20 mouse cellular contexts compared by ENCODE assay signal in genomic region chr16:96498951-96499350, GRCm38 (mm10). TPM values are rescaled to one million over a fixed set of nuclear protein-coding genes. Genes with fewer than 3 reads are reported as not detected.
DNase-seq lines count a peak whose midpoint lies in the region; ATAC-seq lines count a peak whose summit lies in the region.
"Had no signal": no experiment of that assay in that cellular context is flagged by ENCODE, and none has a peak within 500 bp of the region (broad histone marks: within the 10 kb centered on the region; RNA-seq: fewer than 3 reads in every experiment).

No protein-coding gene starts in this region.

- H3K4me3 ChIP-seq in hindbrain, embryonic 11.5 days (ENCODE audit: low read depth, low read length), result no peak overlapping the region
- H3K4me3 ChIP-seq: forebrain, embryonic 12.5 days; megakaryocyte, embryonic 14.5 days; neural tube, embryonic 13.5 days had no signal

- DNase-seq in layer of hippocampus, adult 11-12 months (ENCODE audit: low spot score), result peak; percentile 33
- no peak for DNase-seq in layer of hippocampus, adult 9-10 months (ENCODE audit: low spot score)
- peak; percentile 19 for DNase-seq in hindbrain, embryonic 11.5 days (ENCODE audit: low spot score)
- DNase-seq in layer of hippocampus, postnatal 25 days (ENCODE audit: extremely low spot score in 1 of 2, low spot score in 1 of 2), result peak; percentile 13 to 28
- DNase-seq in right cerebral cortex, postnatal 10 days (ENCODE audit: low spot score in 2 of 2), result peak; percentile 44 to 70
- no peak for DNase-seq in yolk sac, embryonic 10.5 days (ENCODE audit: low spot score)
- no peak for DNase-seq in thymus, postnatal 14 days
- no peak for DNase-seq in kidney, adult 11 months
- DNase-seq: B cell, adult 2 months; cerebellum, adult 9-11 months; heart, postnatal 14 days; lung, embryonic 14.5 days had no signal

- H3K4me2 ChIP-seq in hindbrain, embryonic 11.5 days (replicated peaks; ENCODE audit: low read depth, low read length), result no peak overlapping the region
- H3K4me2 ChIP-seq: forebrain, embryonic 12.5 days; lung, embryonic 14.5 days; neural tube, embryonic 13.5 days had no signal

- no peaks in the 10 kb centered on the region for H3K4me1 ChIP-seq in hindbrain, embryonic 11.5 days (replicated peaks; ENCODE audit: control insufficient read depth, insufficient read depth, low read length)
- H3K4me1 ChIP-seq: megakaryocyte, embryonic 14.5 days had no signal

- no peaks in the 10 kb centered on the region for H3K27me3 ChIP-seq in hindbrain, embryonic 11.5 days (ENCODE audit: control insufficient read depth, insufficient read depth, low read length)
- H3K27me3 ChIP-seq: megakaryocyte, embryonic 14.5 days; neural tube, embryonic 13.5 days had no signal

- no peaks in the 10 kb centered on the region for H3K9me3 ChIP-seq in hindbrain, embryonic 11.5 days (ENCODE audit: control insufficient read depth, low read length)
- H3K9me3 ChIP-seq: forebrain, embryonic 12.5 days; megakaryocyte, embryonic 14.5 days; neural tube, embryonic 13.5 days had no signal

- H3K9ac ChIP-seq in hindbrain, embryonic 11.5 days (ENCODE audit: low read depth, low read length), result no peak overlapping the region
- H3K9ac ChIP-seq: forebrain, embryonic 12.5 days; lung, embryonic 14.5 days; neural tube, embryonic 13.5 days had no signal

- no peak overlapping the region for H3K27ac ChIP-seq in hindbrain, embryonic 11.5 days (ENCODE audit: low read depth, low read length)
- H3K27ac ChIP-seq: forebrain, embryonic 12.5 days; kidney, postnatal 0 days; neural tube, embryonic 13.5 days had no signal

- no peaks in the 10 kb centered on the region for H3K36me3 ChIP-seq in hindbrain, embryonic 11.5 days (ENCODE audit: control insufficient read depth, insufficient read depth, low read length)
- H3K36me3 ChIP-seq: forebrain, embryonic 12.5 days; G1E; neural tube, embryonic 13.5 days had no signal

- ATAC-seq in hindbrain, embryonic 11.5 days (ENCODE audit: low FRiP score), result peak; percentile 54; the same call in 1 of the 2 replicates

- WGBS in hindbrain, embryonic 11.5 days, result 54% methylated on average over 7 of the region's 7 CpGs

RNA-seq across cellular contexts. Expression of gene Pcp4, which starts 31.5 kb away (rescaled TPM):
- 69.2 and 92.0 TPM in 2 replicates for polyA plus RNA-seq in hindbrain, embryonic 11.5 days (2014; fragmentation: Nextera tagmentation; extraction: Ambion mirVana)
- 100 to 1,000 TPM; 291 to 314 TPM for total RNA-seq in layer of hippocampus, postnatal 25 days (2021)
- total RNA-seq: G1E; granulocyte monocyte progenitor cell, adult 5-6 weeks had no signal
- polyA plus RNA-seq: G1E; testis, adult 2 months had no signal

RNA-seq across cellular contexts. Expression of gene Itgb2l, which starts 55.5 kb away (rescaled TPM):
- not detected in 2 replicates for polyA plus RNA-seq in hindbrain, embryonic 11.5 days (2014; fragmentation: Nextera tagmentation; extraction: Ambion mirVana)
- total RNA-seq in layer of hippocampus, postnatal 25 days (2021), result not detected
- total RNA-seq: heart, postnatal 14 days had no signal
- polyA plus RNA-seq: embryonic facial prominence, embryonic 11.5 days; forebrain, embryonic 12.5 days; G1E; neural tube, embryonic 13.5 days; testis, adult 2 months had no signal

Comparison
In these comparisons a context has a peak if more than half of its experiments do, and no peak if none do; other contexts are left out.
1. DNase-seq: peak in layer of hippocampus, adult 11-12 months (single experiment), hindbrain, embryonic 11.5 days (single experiment), layer of hippocampus, postnatal 25 days (2 of 2) and right cerebral cortex, postnatal 10 days (2 of 2); none in layer of hippocampus, adult 9-10 months (single experiment), yolk sac, embryonic 10.5 days (single experiment), thymus, postnatal 14 days (single experiment) and kidney, adult 11 months (single experiment).